Mouse (Mus musculus) G1E (cell line): ENCODE results near the gene H2al1i. TPM values are rescaled to one million over a fixed set of nuclear protein-coding genes. Genes with fewer than 3 reads are reported as not detected.

ENCODE experiments used
- ATAC-seq: 2 replicates; pipeline ENCODE4 v1.8.0; 2016; ENCODE audit warnings: mild to moderate bottlenecking; ENCODE audit not compliant: insufficient number of reproducible peaks, poor library complexity, low FRiP score, severe bottlenecking; ENCODE audit errors: extremely low read depth
- DNase-seq: peaks from one replicate; pipeline ENCODE4 v3.0.0; 2012; ENCODE audit warnings: low spot score
- H3K27me3 ChIP-seq: 2 replicates; pipeline ENCODE4 v1.6.1; 2012; ENCODE audit warnings: mild to moderate bottlenecking, low read length, inconsistent platforms; ENCODE audit not compliant: insufficient read depth
- H3K36me3 ChIP-seq: replicated peaks from 2 replicates; pipeline ENCODE3; 2012; ENCODE audit warnings: mild to moderate bottlenecking, inconsistent platforms
- H3K4me1 ChIP-seq: 2 replicates; pipeline ENCODE4 v1.6.1; 2012; ENCODE audit warnings: low read depth, low read length, inconsistent platforms, mixed read lengths; ENCODE audit not compliant: insufficient read depth
- H3K4me3 ChIP-seq: 2 replicates; pipeline ENCODE4 v1.5.1; 2012; ENCODE audit warnings: low read depth, mild to moderate bottlenecking, inconsistent platforms, low read length, moderate library complexity, mixed read lengths
- H3K9me3 ChIP-seq: replicated peaks from 2 replicates; pipeline ENCODE4 v1.6.1; 2012; ENCODE audit warnings: inconsistent platforms
- CTCF ChIP-seq: IDR thresholded peaks from 2 replicates; pipeline ENCODE4 v1.5.1; 2012; ENCODE audit warnings: low read depth, low read length, inconsistent platforms, mixed read lengths
- GATA1 ChIP-seq: IDR thresholded peaks from 2 replicates; pipeline ENCODE4 v1.6.1; 2012; ENCODE audit warnings: borderline replicate concordance, low read length, inconsistent platforms, mixed read lengths
- POLR2AphosphoS5 ChIP-seq: IDR thresholded peaks from 2 replicates; pipeline ENCODE4 v1.6.1; 2012; ENCODE audit warnings: low read depth, low read length, inconsistent platforms; ENCODE audit not compliant: insufficient replicate concordance
- polyA plus RNA-seq: library from polyadenylated mRNA; stranded (reverse); fragments of >175 nt; gene quantifications from 2 replicates; pipeline ENCODE4 v1.2.3, GENCODE M21; 2012
- total RNA-seq, 2 experiments: library from RNA; stranded (forward) in 1 of 2; stranded (reverse) in 1 of 2; fragments of 200-1000 nt in 1 of 2; fragments of >200 nt in 1 of 2; fragmentation: Nextera tagmentation in 1 of 2; gene quantifications; 2 replicates each; pipeline ENCODE4 v1.2.3; 2014 to 2017

Gene H2al1i
- total and polyA plus RNA-seq, 3 experiments, result not detected

DNA sequence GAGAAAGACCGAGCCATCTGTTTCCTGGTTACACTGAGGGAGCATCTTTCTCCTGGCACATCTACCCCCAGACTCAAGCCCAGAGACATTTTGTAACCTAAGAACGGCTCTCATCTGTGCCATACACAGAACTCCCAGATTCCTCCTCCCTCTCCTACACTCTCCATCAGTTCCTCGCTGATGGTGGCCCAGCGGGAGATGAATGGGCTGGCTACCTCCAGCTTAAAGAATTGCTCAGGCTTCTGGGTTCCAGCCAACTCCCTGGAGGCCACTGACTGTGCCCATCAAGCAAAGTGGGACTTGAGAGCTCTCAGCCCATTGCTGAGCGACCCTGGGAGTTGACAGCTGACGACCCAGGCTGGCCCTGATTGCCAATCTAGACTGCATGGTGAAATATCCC lies 39.4 kb downstream of the H2al1i start:
- H3K36me3 ChIP-seq, result no peaks in the 10 kb centered on the region
- no peak for ATAC-seq
- no peaks in the 10 kb centered on the region for H3K9me3 ChIP-seq
- no peaks in the 10 kb centered on the region for H3K27me3 ChIP-seq
- TF ChIP-seq CTCF (no peak), GATA1 (no peak)
- no peaks in the 10 kb centered on the region for H3K4me1 ChIP-seq
- no peak overlapping the region for H3K4me3 ChIP-seq
- no peak for DNase-seq

DNA sequence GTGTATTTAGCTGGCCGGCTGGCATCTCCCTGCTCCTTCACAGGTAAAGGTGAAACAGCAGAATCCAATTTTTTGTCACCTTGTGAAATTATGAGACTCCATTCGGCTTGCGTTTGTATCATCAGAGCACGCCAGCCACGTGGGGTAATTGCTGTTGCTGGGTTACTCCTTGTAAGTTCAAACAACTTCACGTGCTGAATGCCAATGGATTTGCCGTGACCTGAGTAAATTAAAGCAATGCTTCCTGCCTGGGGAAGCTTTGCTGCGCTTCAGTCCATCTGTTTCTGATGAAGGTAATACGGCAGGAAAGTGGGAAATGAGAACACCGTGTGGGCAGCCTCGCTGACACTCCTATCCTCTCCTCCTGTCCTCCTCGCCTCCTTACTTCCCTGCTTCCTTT lies 40.7 kb downstream of the H2al1i start:
- H3K27me3 ChIP-seq, result no peaks in the 10 kb centered on the region
- no peak for DNase-seq
- no peaks in the 10 kb centered on the region for H3K9me3 ChIP-seq
- H3K4me1 ChIP-seq, result no peaks in the 10 kb centered on the region
- H3K4me3 ChIP-seq, result no peak overlapping the region
- no peak for ATAC-seq
- H3K36me3 ChIP-seq, result no peaks in the 10 kb centered on the region
- no peak for TF ChIP-seq CTCF
- no peak for TF ChIP-seq POLR2AphosphoS5
- no peak for TF ChIP-seq GATA1

Other genes with a start within 250 kb of the H2al1i start
- not detected in 2 replicates for gene H2al1a, start 25.4 kb upstream of the H2al1i start, total RNA-seq (2014; fragmentation: Nextera tagmentation)
- not detected in 2 replicates for gene H2al1a, start 25.4 kb upstream of the H2al1i start, total RNA-seq (2017)
- gene H2al1a, start 25.4 kb upstream of the H2al1i start, polyA plus RNA-seq, result not detected in 2 replicates
- gene H2al1b, start 22.2 kb upstream of the H2al1i start, total RNA-seq (2014; fragmentation: Nextera tagmentation), result not detected in 2 replicates
- gene H2al1b, start 22.2 kb upstream of the H2al1i start, total RNA-seq (2017), result not detected in 2 replicates
- not detected in 2 replicates for gene H2al1b, start 22.2 kb upstream of the H2al1i start, polyA plus RNA-seq
- not detected in 2 replicates for gene H2al1c, start 19.0 kb upstream of the H2al1i start, total RNA-seq (2014; fragmentation: Nextera tagmentation)
- gene H2al1c, start 19.0 kb upstream of the H2al1i start, total RNA-seq (2017), result not detected in 2 replicates
- gene H2al1c, start 19.0 kb upstream of the H2al1i start, polyA plus RNA-seq, result not detected in 2 replicates
- not detected in 2 replicates for gene H2al1d, start 15.8 kb upstream of the H2al1i start, total RNA-seq (2014; fragmentation: Nextera tagmentation)
- gene H2al1d, start 15.8 kb upstream of the H2al1i start, total RNA-seq (2017), result not detected in 2 replicates
- gene H2al1d, start 15.8 kb upstream of the H2al1i start, polyA plus RNA-seq, result not detected in 2 replicates
- gene H2al1e, start 12.7 kb upstream of the H2al1i start, total RNA-seq (2014; fragmentation: Nextera tagmentation), result not detected in 2 replicates
- not detected in 2 replicates for gene H2al1e, start 12.7 kb upstream of the H2al1i start, total RNA-seq (2017)
- not detected in 2 replicates for gene H2al1e, start 12.7 kb upstream of the H2al1i start, polyA plus RNA-seq
- gene H2al1f, start 9.5 kb upstream of the H2al1i start, total RNA-seq (2014; fragmentation: Nextera tagmentation), result not detected in 2 replicates
- not detected in 2 replicates for gene H2al1f, start 9.5 kb upstream of the H2al1i start, total RNA-seq (2017)
- gene H2al1f, start 9.5 kb upstream of the H2al1i start, polyA plus RNA-seq, result not detected in 2 replicates
- not detected in 2 replicates for gene H2al1g, start 6.4 kb upstream of the H2al1i start, total RNA-seq (2014; fragmentation: Nextera tagmentation)
- gene H2al1g, start 6.4 kb upstream of the H2al1i start, total RNA-seq (2017), result not detected in 2 replicates
- gene H2al1g, start 6.4 kb upstream of the H2al1i start, polyA plus RNA-seq, result not detected in 2 replicates
- gene H2al1h, start 3.2 kb upstream of the H2al1i start, total RNA-seq (2014; fragmentation: Nextera tagmentation), result not detected in 2 replicates
- gene H2al1h, start 3.2 kb upstream of the H2al1i start, total RNA-seq (2017), result not detected in 2 replicates
- gene H2al1h, start 3.2 kb upstream of the H2al1i start, polyA plus RNA-seq, result not detected in 2 replicates
- not detected in 2 replicates for gene H2al1j, start 3.2 kb downstream of the H2al1i start, total RNA-seq (2014; fragmentation: Nextera tagmentation)
- gene H2al1j, start 3.2 kb downstream of the H2al1i start, total RNA-seq (2017), result not detected in 2 replicates
- gene H2al1j, start 3.2 kb downstream of the H2al1i start, polyA plus RNA-seq, result not detected in 2 replicates